In genomic region chr11:6626388-6626772, GRCm38 (mm10) we compare ENCODE assay signal across 8 mouse cellular contexts. TPM values are rescaled to one million over a fixed set of nuclear protein-coding genes. Genes with fewer than 3 reads are reported as not detected.
A peak's percentile ranks its signal among the peaks of the same experiment; 100 is the strongest.
DNase-seq lines count a peak whose midpoint lies in the region; ATAC-seq and TF ChIP-seq lines count a peak whose summit lies in the region.

No protein-coding gene starts in this region.

- peak overlapping the region; percentile 77 for H3K9ac ChIP-seq in heart, adult 2 months (ENCODE audit: low read depth, low read length)
- H3K9ac ChIP-seq in forebrain, embryonic 13.5 days = peak overlapping the region; percentile 73
- H3K9ac ChIP-seq in liver, embryonic 15.5 days = peak overlapping the region; percentile 71

- H3K4me1 ChIP-seq in heart, adult 2 months (ENCODE audit: control insufficient read depth, insufficient read depth, low read length) = peaks cover 6% of the 10 kb centered on the region
- H3K4me1 ChIP-seq in forebrain, embryonic 13.5 days = peaks cover 25% of the 10 kb centered on the region
- peaks cover 61% of the 10 kb centered on the region for H3K4me1 ChIP-seq in liver, embryonic 15.5 days (replicated peaks)

- H3K36me3 ChIP-seq in heart, adult 2 months (ENCODE audit: control insufficient read depth, insufficient read depth, low read length) = peaks cover 5% of the 10 kb centered on the region
- H3K36me3 ChIP-seq in C2C12 (ENCODE audit: control insufficient read depth, insufficient read depth) = peaks cover 38% of the 10 kb centered on the region
- H3K36me3 ChIP-seq in forebrain, embryonic 13.5 days (ENCODE audit: poor library complexity, severe bottlenecking) = peaks cover 30% of the 10 kb centered on the region
- H3K36me3 ChIP-seq in liver, embryonic 15.5 days (replicated peaks) = peaks cover 30% of the 10 kb centered on the region

- peaks cover 38% of the 10 kb centered on the region for H3K79me3 ChIP-seq in C2C12 (ENCODE audit: low read depth)

- peak overlapping the region; percentile 65 for H3K4me3 ChIP-seq in heart, adult 2 months
- H3K4me3 ChIP-seq in C2C12 (ENCODE audit: insufficient read depth, poor library complexity, severe bottlenecking) = peak overlapping the region; percentile 68
- H3K4me3 ChIP-seq in forebrain, embryonic 13.5 days = peak overlapping the region; percentile 77
- H3K4me3 ChIP-seq in liver, embryonic 15.5 days (replicated peaks) = peak overlapping the region; percentile 88

- H3K27me3 ChIP-seq in heart, adult 2 months (ENCODE audit: control insufficient read depth, insufficient read depth, low read length) = no peaks in the 10 kb centered on the region
- no peaks in the 10 kb centered on the region for H3K27me3 ChIP-seq in C2C12 (ENCODE audit: control insufficient read depth, insufficient read depth, insufficient read length)
- no peaks in the 10 kb centered on the region for H3K27me3 ChIP-seq in forebrain, embryonic 13.5 days
- no peaks in the 10 kb centered on the region for H3K27me3 ChIP-seq in liver, embryonic 15.5 days

- DNase-seq in heart, adult 2 months = no peak
- no peak for DNase-seq in heart, adult 18-20 months
- no peak for DNase-seq in Muller cell, postnatal 12 days (ENCODE audit: inconsistent ontology term)
- no peak for DNase-seq in left cerebral cortex, postnatal 14 days (ENCODE audit: low spot score in 2 of 2)
- DNase-seq in urinary bladder, postnatal 14 days (ENCODE audit: low spot score) = no peak

- no peak for TF ChIP-seq EP300 in heart, adult 2 months (IDR thresholded peaks at IDR 0.05; ENCODE audit: insufficient read depth, low read depth, low read length)

- peak overlapping the region; percentile 85 for H3ac ChIP-seq in C2C12 (ENCODE audit: control insufficient read depth, insufficient read length, low read depth)

- no peaks in the 10 kb centered on the region for H3K9me3 ChIP-seq in forebrain, embryonic 13.5 days (replicated peaks)
- H3K9me3 ChIP-seq in liver, embryonic 15.5 days (replicated peaks) = no peaks in the 10 kb centered on the region

- H3K79me2 ChIP-seq in heart, adult 2 months (replicated peaks; ENCODE audit: control insufficient read depth, insufficient read depth, low read length) = peaks cover 2% of the 10 kb centered on the region; the same call in 1 of the 2 replicates
- H3K79me2 ChIP-seq in C2C12 (ENCODE audit: control insufficient read depth, insufficient read depth) = peaks cover 58% of the 10 kb centered on the region

- 9% methylated on average over 16 of the region's 16 CpGs for WGBS in heart, adult 2 months
- 11% methylated on average over 16 of the region's 16 CpGs for WGBS in forebrain, embryonic 13.5 days
- WGBS in liver, embryonic 15.5 days (ENCODE audit: insufficient replicate concordance) = 5% methylated on average over 16 of the region's 16 CpGs

- intact Hi-C loops in heart, adult 2 months (cut with DNase I) = loop anchor here (2.0 to 10.0 kb wide), 3 partner anchors 80 to 262 kb away; partner anchors contain the start of gene Ccm2
- intact Hi-C loops in left cerebral cortex, postnatal 14 days (cut with DNase I) = loop anchor here (10.0 kb wide), 1 partner anchor 152 kb away; the partner anchor contains the start of gene Purb

- TF ChIP-seq POLR2A in heart, adult 2 months (IDR thresholded peaks at IDR 0.05; ENCODE audit: insufficient read depth, low read depth, low read length) = no peak

- peak overlapping the region; percentile 96 for H3K27ac ChIP-seq in heart, adult 2 months
- H3K27ac ChIP-seq in forebrain, embryonic 13.5 days = peak overlapping the region; percentile 83
- peak overlapping the region; percentile 91 for H3K27ac ChIP-seq in liver, embryonic 15.5 days (replicated peaks)

- H3K4me2 ChIP-seq in forebrain, embryonic 13.5 days = peak overlapping the region; percentile 89
- H3K4me2 ChIP-seq in liver, embryonic 15.5 days = peak overlapping the region; percentile 88

- TF ChIP-seq CTCF in heart, adult 2 months (IDR thresholded peaks at IDR 0.05) = no peak
- no peak for TF ChIP-seq CTCF in C2C12 (IDR thresholded peaks at IDR 0.05; ENCODE audit: control insufficient read depth, insufficient read depth, insufficient read length)

- peak; percentile 44 for ATAC-seq in forebrain, embryonic 13.5 days
- ATAC-seq in liver, embryonic 15.5 days (ENCODE audit: insufficient read depth) = peak; percentile 22

TF ChIP-seq in C2C12, 6 proteins besides CTCF, POLR2A, EP300 and RAD21:
- TF ChIP-seq MAX (IDR thresholded peaks at IDR 0.05) (no peak), MYOG (IDR thresholded peaks at IDR 0.05; ENCODE audit: control insufficient read depth, extremely low read depth, insufficient read length) (no peak), CEBPB (IDR thresholded peaks at IDR 0.05; ENCODE audit: low read depth) (no peak), FOSL1 (IDR thresholded peaks at IDR 0.05; ENCODE audit: insufficient read depth, low read length, poor library complexity, severe bottlenecking) (no peak), USF1 (IDR thresholded peaks at IDR 0.05; ENCODE audit: low read depth) (no peak), MYOD1 (IDR thresholded peaks at IDR 0.05; ENCODE audit: control insufficient read depth, insufficient read length, low read depth) (no peak)

RNA-seq across cellular contexts. Expression of gene Tbrg4, which starts 0.5 kb away (rescaled TPM):
- 10 to 100 TPM; 85.1 to 95.8 TPM for total RNA-seq in heart, adult 2 months (2021)
- 110 and 131 TPM in 2 replicates for polyA plus RNA-seq in heart, adult 2 months (2012; rRNA removed)
- 100 to 1,000 TPM; 103 to 107 TPM for total RNA-seq in heart, adult 18-20 months (2021)
- 116 TPM for polyA plus RNA-seq in C2C12 (2012; fragmentation: generic; extraction: Trizol)
- polyA plus RNA-seq in forebrain, embryonic 13.5 days (2015; fragmentation: Nextera tagmentation; extraction: Ambion mirVana) = 32.1 and 36.5 TPM in 2 replicates
- polyA plus RNA-seq in liver, embryonic 15.5 days (2015; fragmentation: Nextera tagmentation; extraction: Ambion mirVana) = 31.0 and 33.3 TPM in 2 replicates
- total RNA-seq in left cerebral cortex, postnatal 14 days (2021) = 10 to 100 TPM; 46.4 to 47.9 TPM

RNA-seq across cellular contexts. Expression of gene Wap, which starts 12.1 kb away (rescaled TPM):
- total RNA-seq in heart, adult 2 months (2021) = not detected
- polyA plus RNA-seq in heart, adult 2 months (2012; rRNA removed) = not detected in 2 replicates
- not detected for total RNA-seq in heart, adult 18-20 months (2021)
- not detected for polyA plus RNA-seq in C2C12 (2012; fragmentation: generic; extraction: Trizol)
- polyA plus RNA-seq in forebrain, embryonic 13.5 days (2015; fragmentation: Nextera tagmentation; extraction: Ambion mirVana) = not detected in 2 replicates
- not detected in 2 replicates for polyA plus RNA-seq in liver, embryonic 15.5 days (2015; fragmentation: Nextera tagmentation; extraction: Ambion mirVana)
- total RNA-seq in left cerebral cortex, postnatal 14 days (2021) = not detected

RNA-seq across cellular contexts. Expression of gene Nacad, which starts 20.5 kb away (rescaled TPM):
- under 1 TPM; 0.23 to 0.52 TPM for total RNA-seq in heart, adult 2 months (2021)
- polyA plus RNA-seq in heart, adult 2 months (2012; rRNA removed) = 0.67 and 1.4 TPM in 2 replicates
- total RNA-seq in heart, adult 18-20 months (2021) = 1 to 10 TPM in 1 of 2 experiments, under 1 TPM in 1; 0.62 to 1.2 TPM
- polyA plus RNA-seq in C2C12 (2012; fragmentation: generic; extraction: Trizol) = 0.96 TPM
- 50.1 and 62.2 TPM in 2 replicates for polyA plus RNA-seq in forebrain, embryonic 13.5 days (2015; fragmentation: Nextera tagmentation; extraction: Ambion mirVana)
- polyA plus RNA-seq in liver, embryonic 15.5 days (2015; fragmentation: Nextera tagmentation; extraction: Ambion mirVana) = 5.2 and 5.3 TPM in 2 replicates
- total RNA-seq in left cerebral cortex, postnatal 14 days (2021) = 10 to 100 TPM; 59.0 to 61.0 TPM

RNA-seq across cellular contexts. Expression of gene Ramp3, which starts 31.9 kb away (rescaled TPM):
- 1 to 10 TPM; 6.0 to 7.6 TPM for total RNA-seq in heart, adult 2 months (2021)
- 7.6 and 9.5 TPM in 2 replicates for polyA plus RNA-seq in heart, adult 2 months (2012; rRNA removed)
- total RNA-seq in heart, adult 18-20 months (2021) = 1 to 10 TPM; 7.6 to 7.9 TPM
- 0.05 TPM for polyA plus RNA-seq in C2C12 (2012; fragmentation: generic; extraction: Trizol)
- polyA plus RNA-seq in forebrain, embryonic 13.5 days (2015; fragmentation: Nextera tagmentation; extraction: Ambion mirVana) = 1.9 and 2.2 TPM in 2 replicates
- polyA plus RNA-seq in liver, embryonic 15.5 days (2015; fragmentation: Nextera tagmentation; extraction: Ambion mirVana) = 0.09 and 0.13 TPM in 2 replicates
- 10 to 100 TPM; 35.4 to 40.1 TPM for total RNA-seq in left cerebral cortex, postnatal 14 days (2021)
